Mouse (Mus musculus): Measurements from ENCODE around the gene Ppp4r1.

DNA sequence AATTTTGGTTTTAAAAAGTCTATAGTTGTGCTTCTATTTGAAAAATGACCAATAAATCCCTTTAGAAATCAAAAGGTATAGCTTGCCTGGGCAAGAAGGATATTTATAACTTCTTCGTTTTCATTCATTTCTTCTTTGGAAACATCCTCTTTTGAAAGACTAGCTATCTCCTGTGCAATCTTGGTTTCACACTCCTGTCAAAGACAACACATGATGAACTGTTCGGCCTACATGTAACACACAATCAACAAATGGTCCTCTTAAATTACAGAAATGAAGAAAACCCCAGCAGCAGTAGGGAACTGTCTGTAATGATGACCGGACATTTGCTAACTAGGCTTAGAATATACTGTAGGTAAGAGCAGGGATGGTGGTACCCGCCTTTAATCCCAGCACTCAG is 71.6 kb downstream of the Ppp4r1 start:
- no peak for TF ChIP-seq CTCF (conservative IDR thresholded peaks at IDR 0.05; ENCODE audit: low read length)
- no peak for TF ChIP-seq NANOG (IDR thresholded peaks at IDR 0.05; ENCODE audit: borderline replicate concordance, low read length)
